Mouse (Mus musculus): ENCODE measurements around the gene Gm42715.

GRCm38 (mm10) chr7:127476336-127476735 is 43.0 kb upstream of the Gm42715 start:
- no peak for TF ChIP-seq CTCF (IDR thresholded peaks at IDR 0.05; ENCODE audit: low read depth)
- no peak for TF ChIP-seq EP300 (optimal IDR thresholded peaks at IDR 0.05)

Measured in stomach, postnatal 0 days (tissue).